Mouse (Mus musculus) MEL (cell line): Measurements from ENCODE around the gene Ctsw. TPM values are rescaled to one million over a fixed set of nuclear protein-coding genes. Genes with fewer than 3 reads are reported as not detected.
A peak's percentile ranks its signal among the peaks of the same experiment; 100 is the strongest.

Experiments
- DNase-seq: peaks from one replicate; pipeline ENCODE4 v3.0.0; 2011; ENCODE audit warnings: low read depth, low spot score
- H3K27ac ChIP-seq: 2 replicates; pipeline ENCODE4 v1.5.1; 2012; ENCODE audit warnings: low read depth, mild to moderate bottlenecking, control low read depth, low read length, moderate library complexity; ENCODE audit not compliant: control insufficient read depth
- H3K27me3 ChIP-seq, 2 experiments: fragments of 150-350 bp in 1 of 2; sonication (generic) in 1 of 2; 2 replicates each; pipeline ENCODE4 v1.6.1; 2012; ENCODE audit warnings: low read length in 2 of 2, mild to moderate bottlenecking in 2 of 2, improper control_type of control experiment in 1 of 2, moderate library complexity in 1 of 2; ENCODE audit not compliant: insufficient read depth in 2 of 2, control insufficient read depth in 1 of 2
- H3K36me3 ChIP-seq, 2 experiments: 2 replicates each; pipeline ENCODE4 v1.6.1; 2012 to 2014; ENCODE audit warnings: low read length in 2 of 2, improper control_type of control experiment in 1 of 2, inconsistent platforms in 1 of 2, mild to moderate bottlenecking in 1 of 2; ENCODE audit not compliant: insufficient read depth in 2 of 2, control insufficient read depth in 1 of 2
- H3K4me1 ChIP-seq, 2 experiments: fragments of 150-350 bp in 1 of 2; sonication (generic) in 1 of 2; 2 replicates each; pipeline ENCODE4 v1.6.1; 2012; ENCODE audit warnings: low read length in 2 of 2, improper control_type of control experiment in 1 of 2, mild to moderate bottlenecking in 1 of 2; ENCODE audit not compliant: insufficient read depth in 2 of 2, control insufficient read depth in 1 of 2
- H3K4me3 ChIP-seq, 2 experiments: fragments of 150-350 bp in 1 of 2; sonication (generic) in 1 of 2; 2 replicates each; pipeline ENCODE4 v1.5.1; 2012; ENCODE audit warnings: low read depth in 2 of 2, low read length in 2 of 2, mild to moderate bottlenecking in 2 of 2, moderate library complexity in 2 of 2, control low read depth in 1 of 2, improper control_type of control experiment in 1 of 2; ENCODE audit not compliant: control insufficient read depth in 1 of 2, insufficient read depth in 1 of 2
- H3K79me2 ChIP-seq: 2 replicates; pipeline ENCODE4 v1.6.1; 2012; ENCODE audit warnings: mild to moderate bottlenecking, low read length, moderate library complexity; ENCODE audit not compliant: control insufficient read depth, poor library complexity, insufficient read depth
- H3K9ac ChIP-seq: 2 replicates; pipeline ENCODE4 v1.6.1; 2012; ENCODE audit warnings: low read depth, mild to moderate bottlenecking, control low read depth, low read length, moderate library complexity; ENCODE audit not compliant: control insufficient read depth, poor library complexity, severe bottlenecking
- H3K9me3 ChIP-seq: fragments of 150-350 bp; sonication (generic); replicated peaks from 2 replicates; pipeline ENCODE4 v1.6.1; 2012; ENCODE audit warnings: mild to moderate bottlenecking, low read length, improper control_type of control experiment, moderate library complexity; ENCODE audit not compliant: insufficient read depth
- CTCF ChIP-seq, 3 experiments: IDR thresholded peaks in 2 of 3; conservative IDR thresholded peaks in 1 of 3; 2 replicates each; pipeline ENCODE4 v1.5.1; 2011 to 2012; ENCODE audit warnings: low read length in 3 of 3, low read depth in 2 of 3, mild to moderate bottlenecking in 2 of 3, improper control_type of control experiment in 1 of 3, inconsistent platforms in 1 of 3, mixed read lengths in 1 of 3, moderate library complexity in 1 of 3; ENCODE audit not compliant: control insufficient read depth in 1 of 3, insufficient read depth in 1 of 3, poor library complexity in 1 of 3, severe bottlenecking in 1 of 3
- E2F4 ChIP-seq: IDR thresholded peaks from 2 replicates; pipeline ENCODE4 v1.6.1; 2011; ENCODE audit warnings: low read depth, low read length, improper control_type of control experiment, borderline replicate concordance
- ELF1 ChIP-seq: IDR thresholded peaks from 2 replicates; pipeline ENCODE4 v1.6.1; 2014; ENCODE audit warnings: low read depth, mild to moderate bottlenecking, inconsistent platforms, low read length, improper control_type of control experiment, moderate library complexity
- EP300 ChIP-seq, 2 experiments: IDR thresholded peaks; 2 replicates each; pipeline ENCODE4 v1.6.1; 2011; ENCODE audit warnings: improper control_type of control experiment in 2 of 2, low read length in 2 of 2, low read depth in 1 of 2, mild to moderate bottlenecking in 1 of 2
- HCFC1 ChIP-seq: IDR thresholded peaks from 2 replicates; pipeline ENCODE4 v1.6.1; 2012; ENCODE audit warnings: low read depth, mild to moderate bottlenecking, inconsistent platforms, low read length, improper control_type of control experiment, moderate library complexity
- MAFK ChIP-seq: IDR thresholded peaks from 2 replicates; pipeline ENCODE4 v1.6.1; 2011; ENCODE audit warnings: low read depth, mild to moderate bottlenecking, low read length, improper control_type of control experiment, borderline replicate concordance
- MAX ChIP-seq: IDR thresholded peaks from 2 replicates; pipeline ENCODE4 v1.6.1; 2011; ENCODE audit warnings: low read length, improper control_type of control experiment
- MAZ ChIP-seq: IDR thresholded peaks from 2 replicates; pipeline ENCODE4 v1.6.1; 2012; ENCODE audit warnings: low read depth, mild to moderate bottlenecking, inconsistent platforms, low read length, improper control_type of control experiment
- MXI1 ChIP-seq: IDR thresholded peaks from 2 replicates; pipeline ENCODE4 v1.6.1; 2011; ENCODE audit warnings: mild to moderate bottlenecking, low read depth, low read length, improper control_type of control experiment
- NELFE ChIP-seq: IDR thresholded peaks from 2 replicates; pipeline ENCODE4 v1.6.1; 2011; ENCODE audit warnings: low read depth, low read length, improper control_type of control experiment
- NRF1 ChIP-seq: IDR thresholded peaks from 2 replicates; pipeline ENCODE4 v1.6.1; 2014; ENCODE audit warnings: low read depth, mild to moderate bottlenecking, inconsistent platforms, low read length, improper control_type of control experiment, moderate library complexity; ENCODE audit not compliant: poor library complexity, insufficient read depth, severe bottlenecking
- POLR2A ChIP-seq, 2 experiments: IDR thresholded peaks; 2 replicates each; pipeline ENCODE4 v1.6.1; 2011 to 2012; ENCODE audit warnings: low read length in 2 of 2, mild to moderate bottlenecking in 2 of 2, control low read depth in 1 of 2, improper control_type of control experiment in 1 of 2, low read depth in 1 of 2, moderate library complexity in 1 of 2; ENCODE audit not compliant: control insufficient read depth in 1 of 2, insufficient read depth in 1 of 2, poor library complexity in 1 of 2
- SIN3A ChIP-seq: IDR thresholded peaks from 2 replicates; pipeline ENCODE4 v1.6.1; 2012; ENCODE audit warnings: low read length, improper control_type of control experiment, inconsistent platforms
- UBTF ChIP-seq: IDR thresholded peaks from 2 replicates; pipeline ENCODE4 v1.6.1; 2012; ENCODE audit warnings: low read depth, mild to moderate bottlenecking, inconsistent platforms, low read length, improper control_type of control experiment, moderate library complexity, borderline replicate concordance; ENCODE audit not compliant: insufficient read depth
- USF1 ChIP-seq: IDR thresholded peaks from 2 replicates; pipeline ENCODE4 v1.6.1; 2014; ENCODE audit warnings: low read depth, mild to moderate bottlenecking, inconsistent platforms, low read length, improper control_type of control experiment, moderate library complexity
- USF2 ChIP-seq, 2 experiments: IDR thresholded peaks; 2 replicates each; pipeline ENCODE4 v1.6.1; 2011 to 2012; ENCODE audit warnings: improper control_type of control experiment in 2 of 2, low read length in 2 of 2, borderline replicate concordance in 1 of 2, inconsistent platforms in 1 of 2, low read depth in 1 of 2, mild to moderate bottlenecking in 1 of 2; ENCODE audit not compliant: insufficient read depth in 1 of 2
- polyA plus RNA-seq, 2 experiments: library from polyadenylated mRNA; stranded (reverse) in 1 of 2; unstranded in 1 of 2; fragments of >175 nt in 1 of 2; fragments of >200 nt in 1 of 2; gene quantifications; 2 replicates each; pipeline versions ENCODE4 v1.2.1 to v1.2.4; 2012; ENCODE audit warnings: low replicate concordance in 2 of 2, low read depth in 1 of 2; ENCODE audit not compliant: insufficient read length in 2 of 2, insufficient read depth in 1 of 2, missing spikeins in 1 of 2
- total RNA-seq: library from RNA; depleted of rRNA; stranded (reverse); fragments of 300-350 nt; gene quantifications from 2 replicates; pipeline ENCODE4 v1.2.3, GENCODE M21; 2012

The Ctsw gene
- total and polyA plus RNA-seq, 3 experiments, result 0.15 to 0.39 TPM; not detected in 1

GRCm38 (mm10) chr19:5424782-5425741 is 43.2 kb downstream of the Ctsw start, which contains the start of the genes Drap1 and AI837181:
Gene Drap1 (minus strand): TSS chr19:5424979.
Gene AI837181 (plus strand): TSS chr19:5425144.
- H3K27me3 ChIP-seq, result no peaks in the 10 kb centered on the region
- no peaks in the 10 kb centered on the region for H3K9me3 ChIP-seq
- H3K36me3 ChIP-seq, result peaks cover 0 to 2% of the 10 kb centered on the region in 2 experiments; a peak in 2 of 4 replicates
- DNase-seq, result peak; percentile 98
- H3K27ac ChIP-seq, result peak within 1 kb of the TSS; percentile 84
- peak within 1 kb of the TSS; percentile 94 to 100 for H3K4me3 ChIP-seq
- H3K4me1 ChIP-seq, result peaks cover 0 to 13% of the 10 kb centered on the region in 2 experiments; a peak in 1 of 4 replicates
- peak; percentile 59 for TF ChIP-seq ELF1
- peak in 1 of 2 experiments; percentile 68; a peak in 3 of 4 replicates for TF ChIP-seq POLR2A (IDR thresholded peaks at IDR 0.05; ENCODE audit: control insufficient read depth in 1 of 2, insufficient read depth in 1 of 2, low read depth in 1 of 2, low read length in 2 of 2, poor library complexity in 1 of 2)
- 0 out of 2 replicates have a peak, but pooled peaks have one; percentile 82 for TF ChIP-seq UBTF
- TF ChIP-seq EP300 (IDR thresholded peaks at IDR 0.05; ENCODE audit: low read depth in 1 of 2, low read length in 2 of 2), result peak in 1 of 2 experiments; percentile 4; a peak in 1 of 4 replicates
- TF ChIP-seq NELFE, result peak; percentile 18
- TF ChIP-seq USF2 (IDR thresholded peaks at IDR 0.05; ENCODE audit: borderline replicate concordance in 1 of 2, insufficient read depth in 1 of 2, low read depth in 1 of 2, low read length in 2 of 2), result no peak
- peak; percentile 79; the same call in 1 of the 2 replicates for TF ChIP-seq MAZ
- peak; percentile 76 for TF ChIP-seq HCFC1
- TF ChIP-seq CTCF (IDR thresholded peaks at IDR 0.05 in 2 of 3, conservative IDR thresholded peaks at IDR 0.05 in 1 of 3; ENCODE audit: control insufficient read depth in 1 of 3, insufficient read depth in 1 of 3, low read depth in 2 of 3, low read length in 3 of 3, poor library complexity in 1 of 3, severe bottlenecking in 1 of 3), result no peak
- TF ChIP-seq SIN3A, result peak; percentile 75
- peak; percentile 50; the same call in 1 of the 2 replicates for TF ChIP-seq USF1
- peak; percentile 31; the same call in 1 of the 2 replicates for TF ChIP-seq NRF1
- TF ChIP-seq E2F4, result no peak
- TF ChIP-seq MAX, result peak; percentile 27
- no peak for TF ChIP-seq MAFK
- TF ChIP-seq MXI1, result peak; percentile 33; the same call in 1 of the 2 replicates
- peaks cover 24% of the 10 kb centered on the region for H3K79me2 ChIP-seq
- H3K9ac ChIP-seq, result peak within 1 kb of the TSS; percentile 96
